Mouse (Mus musculus) Patski (cell line): Measurements from ENCODE around the gene Otx2. TPM values are rescaled to one million over a fixed set of nuclear protein-coding genes. Genes with fewer than 3 reads are reported as not detected.

ENCODE experiments used
- ATAC-seq: fragments of 100-300 bp; one replicate; pipeline ENCODE4 v1.8.0; 2021
- CTCF ChIA-PET: fragments of 350-600 bp; sonication (Branson Sonifier 250); formaldehyde crosslinking; loops from one replicate; lab custom pipeline; 2022; ENCODE audit warnings: inconsistent platforms; lab: Charles Lee
- POLR2A ChIA-PET: fragments of 350-600 bp; sonication (Branson Sonifier 250); formaldehyde crosslinking; loops from one replicate; lab custom pipeline; 2022; ENCODE audit warnings: antibody characterized with exemption, inconsistent platforms; lab: Charles Lee
- DNase-seq: peaks from one replicate; pipeline ENCODE4 v3.0.0-alpha.2; 2011; ENCODE audit warnings: low read depth, low spot score
- H3K27me3 ChIP-seq: fragments of 371-371 bp; one replicate; pipeline ENCODE4 v1.5.1; 2021
- CTCF ChIP-seq: fragments of 100-300 bp; IDR thresholded peaks from one replicate; pipeline ENCODE4 v1.5.1; 2021
- in situ Hi-C: fragments of 300-500 bp; cut with MboI; formaldehyde crosslinking; loops from 3 replicates; pipeline ENCODE4 v1.11.1; 2018; ENCODE audit warnings: low pct_unique_long_range_greater_than_20kb, mixed read lengths
- polyA plus RNA-seq: library from polyadenylated mRNA; unstranded; gene quantifications from one replicate; pipeline ENCODE4 v1.2.3, GENCODE M21; 2021

The Otx2 gene
- polyA plus RNA-seq: not detected

DNA sequence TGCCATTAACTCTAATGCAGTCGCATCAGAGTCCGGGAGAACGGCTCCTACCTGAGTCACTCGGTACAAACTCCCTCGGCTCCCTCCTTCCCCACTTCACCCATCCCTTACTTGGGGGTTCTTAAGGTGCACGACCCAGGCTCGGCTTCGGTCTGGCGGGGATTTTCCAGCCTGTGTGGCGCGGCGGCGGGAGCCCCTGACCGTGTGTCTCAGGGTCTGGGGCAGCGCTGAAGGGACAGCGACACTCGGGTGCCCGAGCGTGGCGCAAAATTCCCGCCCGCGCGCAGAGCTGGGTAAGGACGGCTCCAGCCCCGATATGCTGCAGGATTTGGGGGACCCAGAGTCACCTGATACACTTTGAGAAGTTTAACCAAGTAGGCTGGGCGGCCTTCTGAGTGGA is at the start of gene Otx2:
Gene Otx2 (minus strand): TSS at position 279 of the 400 bp plus-strand sequence.
- H3K27me3 ChIP-seq: peaks cover 58% of the 10 kb centered on the region
- ChIA-PET CTCF (no interaction called here), POLR2A (no interaction called here)
- DNase-seq (no peak), ATAC-seq (no peak)
- TF ChIP-seq CTCF: no peak
- in situ Hi-C loops: no loop called here

DNA sequence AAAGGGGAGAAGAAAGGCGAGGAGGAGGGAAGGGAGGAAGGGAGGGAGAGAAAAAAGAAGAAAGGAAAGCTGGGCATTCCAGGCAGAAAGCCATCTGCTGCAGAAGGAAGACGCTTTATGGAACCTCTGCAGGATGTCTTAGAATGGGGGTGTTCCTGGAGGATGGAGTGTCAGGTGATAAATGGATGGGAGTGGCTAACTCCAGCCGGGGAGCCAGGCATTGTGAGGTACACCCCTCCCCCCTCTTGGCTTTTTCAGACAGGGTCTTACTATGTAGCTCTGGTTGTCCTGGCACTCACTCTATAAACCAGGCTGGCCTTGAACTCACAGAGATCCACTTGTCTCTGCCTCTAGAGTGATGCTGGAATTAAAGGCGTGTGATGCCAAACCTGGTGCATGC is 49.1 kb upstream of the Otx2 start:
- ATAC-seq: no peak
- peaks cover 10% of the 10 kb centered on the region for H3K27me3 ChIP-seq
- in situ Hi-C loops: no loop called here
- TF ChIP-seq CTCF: no peak
- CTCF ChIA-PET: no interaction called here
- DNase-seq: no peak
- POLR2A ChIA-PET: no interaction called here

DNA sequence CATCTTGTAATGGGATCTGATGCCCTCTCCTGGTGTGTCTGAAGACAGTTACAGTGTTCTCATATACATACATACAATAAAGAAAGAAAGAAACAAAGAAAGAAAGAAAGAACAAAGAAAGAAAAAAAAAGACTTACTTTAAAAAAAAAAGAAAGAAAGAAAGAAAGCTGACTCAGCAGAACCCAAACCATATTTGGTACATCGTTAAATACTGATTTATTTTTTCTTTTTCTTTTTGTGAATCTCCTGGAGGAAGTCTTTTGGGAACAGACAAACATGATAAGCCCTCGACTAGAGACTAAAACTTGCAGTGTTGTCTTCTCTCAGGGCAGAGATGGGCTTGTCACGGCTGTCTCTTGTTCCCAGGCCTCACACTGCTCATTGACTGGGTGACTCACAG is 45.7 kb upstream of the Otx2 start:
- ChIA-PET POLR2A (no interaction called here), CTCF (no interaction called here)
- in situ Hi-C loops: no loop called here
- no peak for ATAC-seq
- H3K27me3 ChIP-seq: peaks cover 8% of the 10 kb centered on the region
- DNase-seq: no peak
- no peak for TF ChIP-seq CTCF

DNA sequence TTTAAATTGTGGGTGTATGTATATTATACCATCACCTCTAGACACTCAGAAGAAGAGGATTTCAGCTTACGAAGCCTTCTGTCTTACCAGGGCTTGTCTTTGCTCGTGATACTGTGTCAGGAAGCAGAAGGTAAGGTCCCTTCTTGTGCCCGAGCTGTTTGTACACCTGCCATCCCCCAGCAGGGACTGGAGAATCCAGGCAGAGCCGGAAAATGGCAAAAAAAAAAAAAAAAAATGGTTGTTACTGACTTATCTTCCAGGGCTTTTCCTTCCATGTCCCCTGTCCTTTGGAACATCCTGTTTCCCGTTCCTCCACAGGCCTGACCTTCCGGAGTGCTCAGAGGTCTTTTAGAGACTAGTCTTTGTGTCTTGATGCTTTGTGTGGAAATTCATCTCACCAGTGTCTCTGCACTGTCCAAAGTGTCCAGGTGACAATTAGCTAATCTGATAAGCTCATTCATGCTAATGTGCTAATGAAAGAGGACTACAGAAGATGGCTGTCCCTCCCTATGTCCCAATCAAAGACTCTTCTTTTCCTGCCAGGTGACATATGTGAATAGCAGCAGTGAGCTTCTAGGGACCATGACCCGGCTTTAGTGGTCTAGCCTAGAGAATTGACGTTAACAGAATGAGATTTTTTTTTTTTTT is 44.1 kb upstream of the Otx2 start:
- H3K27me3 ChIP-seq: peaks cover 5% of the 10 kb centered on the region
- in situ Hi-C loops: no loop called here
- ChIA-PET POLR2A (no interaction called here), CTCF (no interaction called here)
- no peak for DNase-seq
- no peak for TF ChIP-seq CTCF
- ATAC-seq: no peak

DNA sequence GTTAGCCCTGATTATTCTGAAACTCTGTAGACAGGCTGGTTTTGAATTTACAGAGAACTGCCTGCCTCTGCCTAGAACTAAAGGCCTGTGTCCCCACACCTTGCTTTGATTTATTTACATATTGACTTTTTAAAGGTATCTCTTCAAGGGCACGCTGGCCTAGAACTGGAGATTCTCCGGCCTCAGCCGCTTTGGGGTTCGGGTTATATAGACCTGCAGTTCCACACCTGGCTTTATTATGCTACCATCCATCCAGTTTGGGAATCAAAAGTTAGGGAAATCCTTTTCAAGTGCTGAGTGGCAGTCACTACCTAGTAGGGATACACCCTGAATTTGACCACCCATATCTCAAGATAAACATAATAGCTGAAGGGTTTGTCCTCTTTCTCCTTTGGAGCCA is 42.8 kb upstream of the Otx2 start:
- in situ Hi-C loops: no loop called here
- no peak for ATAC-seq
- CTCF ChIA-PET: no interaction called here
- no peak for DNase-seq
- POLR2A ChIA-PET: no interaction called here
- peaks cover 4% of the 10 kb centered on the region for H3K27me3 ChIP-seq
- TF ChIP-seq CTCF: no peak

DNA sequence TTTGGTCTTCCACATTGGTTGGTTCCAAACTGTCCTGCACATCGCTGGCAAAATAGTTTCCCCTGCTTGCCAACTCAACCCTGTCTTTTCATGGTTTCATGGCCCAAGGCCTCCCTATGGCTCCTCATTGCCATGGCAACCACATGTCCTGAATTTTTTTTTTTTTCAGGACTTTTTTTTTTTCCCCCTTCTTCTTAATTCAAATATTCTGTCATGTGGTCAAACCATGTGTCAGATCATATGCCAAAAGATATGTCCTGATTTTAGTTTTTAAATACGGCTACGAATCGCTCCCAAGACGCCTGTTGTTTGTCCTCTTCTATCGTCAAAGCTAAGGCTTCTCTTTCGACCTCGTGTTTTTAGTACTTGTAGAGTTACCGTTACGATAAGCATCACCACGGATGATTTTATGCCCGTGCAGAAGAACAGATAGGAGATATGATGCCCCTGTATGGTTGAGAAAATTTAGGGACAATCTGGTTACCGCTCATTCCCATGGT is 37.3 kb upstream of the Otx2 start:
- no peak for TF ChIP-seq CTCF
- POLR2A ChIA-PET: no interaction called here
- CTCF ChIA-PET: no interaction called here

DNA sequence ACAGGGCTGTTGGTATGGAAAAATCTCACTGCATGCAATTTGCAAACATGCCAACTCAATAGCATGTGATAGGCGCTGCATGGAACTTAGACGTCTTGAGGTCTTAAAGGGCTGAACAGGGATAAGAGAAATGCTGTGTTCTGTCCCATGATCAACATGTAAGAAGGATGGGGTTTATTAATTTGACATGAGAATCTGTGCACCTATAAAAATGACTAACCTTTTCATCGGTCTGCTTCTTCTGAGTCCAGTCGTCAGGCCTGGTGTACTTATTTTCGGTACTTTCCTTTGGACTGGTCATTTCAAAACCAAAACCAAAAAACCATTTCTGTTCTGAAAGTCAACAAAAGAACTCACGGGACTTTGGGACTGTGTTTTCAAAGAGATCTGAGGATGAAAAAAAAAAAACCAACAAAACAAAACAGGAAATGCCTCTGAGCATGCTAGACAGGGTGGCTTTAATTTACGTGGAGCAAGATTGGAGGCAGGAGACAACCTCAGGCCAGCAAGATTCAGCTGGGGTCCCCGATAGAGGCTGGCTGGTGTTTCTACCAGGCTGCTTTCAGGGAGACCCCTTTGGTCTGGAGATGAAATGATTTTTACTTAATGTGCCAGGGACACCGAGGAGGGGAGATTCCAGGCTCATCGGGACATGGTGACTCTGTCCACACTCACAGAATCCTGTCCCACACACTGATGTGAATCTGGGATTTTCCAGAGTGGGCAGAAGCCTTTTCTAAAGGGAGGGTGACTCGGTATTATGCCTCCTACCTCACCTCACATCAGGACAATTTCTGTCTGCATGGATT is 36.6 kb upstream of the Otx2 start:
- no peak for DNase-seq
- no peak for ATAC-seq
- no peak for TF ChIP-seq CTCF
- ChIA-PET POLR2A (no interaction called here), CTCF (no interaction called here)
- in situ Hi-C loops: no loop called here
- H3K27me3 ChIP-seq: peaks cover 25% of the 10 kb centered on the region

More for the DNA sequence above, 37.3 kb upstream of the Otx2 start:
- peaks cover 18% of the 10 kb centered on the region for H3K27me3 ChIP-seq
- DNase-seq: no peak
- in situ Hi-C loops: no loop called here
- no peak for ATAC-seq

DNA sequence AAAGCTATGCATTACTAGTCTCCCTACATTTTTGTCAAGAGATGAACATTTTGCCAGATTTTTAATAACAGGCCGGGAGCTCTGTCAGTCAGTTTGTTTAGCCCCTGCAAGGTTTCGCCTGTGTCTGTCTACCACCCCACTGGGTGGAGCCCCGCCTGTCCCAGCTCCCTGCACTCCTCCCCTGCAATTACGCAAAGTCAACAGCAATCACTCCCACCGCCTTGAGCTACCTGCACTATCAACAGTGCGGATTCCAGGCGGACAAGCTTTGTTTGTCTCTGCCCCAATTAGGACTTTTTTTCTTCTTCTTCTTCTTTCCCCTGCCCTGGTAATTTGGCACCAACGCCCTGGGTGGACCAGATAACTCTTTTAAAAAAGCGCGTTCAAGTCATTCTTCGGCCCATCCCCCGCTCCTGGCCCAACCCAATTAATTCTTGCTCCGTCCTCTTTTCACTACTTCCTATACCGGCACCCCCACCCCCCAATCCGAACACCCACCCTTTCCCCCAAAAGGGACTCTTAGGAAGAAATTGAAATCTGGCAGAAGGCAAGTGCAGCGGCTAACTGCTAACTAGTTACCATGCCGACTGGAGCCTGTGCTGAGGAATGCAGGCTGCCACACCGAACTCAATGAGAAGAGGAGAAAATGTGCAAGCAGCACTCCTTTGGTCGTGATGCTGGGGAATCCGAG is 35.9 kb upstream of the Otx2 start:
- DNase-seq (no peak), ATAC-seq (no peak)
- in situ Hi-C loops: no loop called here
- TF ChIP-seq CTCF: no peak
- CTCF ChIA-PET: no interaction called here
- H3K27me3 ChIP-seq: peaks cover 30% of the 10 kb centered on the region
- POLR2A ChIA-PET: interaction anchor here (0.6 kb wide), 1 partner anchor 203 kb away, joined by 3 read pairs; no protein-coding TSS in a partner anchor

DNA sequence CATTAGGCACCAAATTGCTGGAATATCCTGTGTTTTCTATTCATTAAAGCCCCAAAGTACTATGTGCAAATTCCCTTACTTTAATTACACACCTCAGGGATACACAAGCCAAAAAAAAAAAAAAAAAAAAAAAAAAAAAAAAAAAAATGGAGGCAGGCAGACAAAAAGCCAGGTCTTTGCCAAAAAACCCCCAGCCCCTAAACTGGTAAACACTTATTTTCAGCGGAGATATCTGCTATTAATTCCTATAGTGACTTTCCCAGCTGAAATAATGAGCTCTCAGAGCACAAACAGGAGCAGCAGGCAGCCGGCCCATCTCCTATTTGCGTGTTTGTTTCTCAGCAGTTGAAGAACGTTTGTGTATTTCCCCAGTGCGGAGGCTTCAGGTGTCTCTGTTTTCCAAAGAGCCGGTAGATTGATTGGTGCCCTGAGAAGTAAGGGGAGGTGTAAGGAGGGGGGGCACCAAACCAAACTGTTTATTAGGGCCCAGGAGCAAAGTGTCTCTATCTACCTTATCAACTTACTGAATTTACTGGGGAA is 34.3 kb upstream of the Otx2 start:
- in situ Hi-C loops: no loop called here
- ChIA-PET POLR2A (no interaction called here), CTCF (no interaction called here)
- no peak for DNase-seq
- TF ChIP-seq CTCF: no peak
- ATAC-seq: no peak
- H3K27me3 ChIP-seq: peaks cover 30% of the 10 kb centered on the region

DNA sequence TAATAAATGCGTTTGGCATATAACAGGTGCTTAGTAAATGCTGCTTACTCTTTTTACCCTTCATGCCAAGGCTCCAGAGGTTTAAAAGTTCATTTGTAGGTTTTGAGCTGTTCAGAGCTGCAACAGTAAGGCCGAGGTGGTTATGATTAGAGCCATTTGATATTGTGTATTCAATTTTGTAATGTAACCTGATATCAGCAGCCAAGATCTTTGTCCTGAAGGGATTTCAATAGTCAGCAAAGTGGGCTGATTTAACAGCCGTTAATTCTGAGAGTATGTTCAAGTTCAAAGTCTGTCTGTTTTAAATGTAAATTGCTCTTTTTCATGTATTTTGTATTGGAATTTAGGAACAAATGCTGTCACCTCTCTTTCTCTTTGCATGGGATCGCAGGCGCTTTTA is 33.8 kb upstream of the Otx2 start:
- ATAC-seq (no peak), DNase-seq (no peak)
- CTCF ChIA-PET: no interaction called here
- in situ Hi-C loops: no loop called here
- no peak for TF ChIP-seq CTCF
- POLR2A ChIA-PET: no interaction called here
- peaks cover 30% of the 10 kb centered on the region for H3K27me3 ChIP-seq
